Mouse (Mus musculus) heart, embryonic 12.5 days (tissue): Measurements from ENCODE around the gene Gnb4. TPM values are rescaled to one million over a fixed set of nuclear protein-coding genes. Genes with fewer than 3 reads are reported as not detected.

Experiments used
- ATAC-seq: fragments of 200-750 bp; cut with Nextera tagmentation; 2 replicates; pipeline ENCODE4 v1.8.0; 2017; ENCODE audit warnings: moderate TSS enrichment, moderate library complexity; ENCODE audit not compliant: insufficient number of reproducible peaks, low FRiP score
- H3K27ac ChIP-seq: fragments of 300-500 bp; sonication (generic); 2 replicates; pipeline ENCODE4 v1.5.1; 2016; ENCODE audit warnings: mild to moderate bottlenecking, moderate library complexity; ENCODE audit not compliant: poor library complexity, severe bottlenecking
- H3K27me3 ChIP-seq: fragments of 300-500 bp; sonication (generic); replicated peaks from 2 replicates; pipeline ENCODE4 v1.6.1; 2016; ENCODE audit warnings: mild to moderate bottlenecking, moderate library complexity
- H3K36me3 ChIP-seq: fragments of 300-500 bp; sonication (generic); 2 replicates; pipeline ENCODE4 v1.6.1; 2016; ENCODE audit warnings: mild to moderate bottlenecking, moderate library complexity
- H3K4me1 ChIP-seq: fragments of 300-500 bp; sonication (generic); replicated peaks from 2 replicates; pipeline ENCODE4 v1.6.1; 2016; ENCODE audit warnings: mild to moderate bottlenecking
- H3K4me2 ChIP-seq: fragments of 300-500 bp; sonication (generic); 2 replicates; pipeline ENCODE4 v1.6.1; 2016; ENCODE audit warnings: mild to moderate bottlenecking, moderate library complexity
- H3K4me3 ChIP-seq: fragments of 300-500 bp; sonication (generic); 2 replicates; pipeline ENCODE4 v1.5.1; 2016; ENCODE audit warnings: mild to moderate bottlenecking
- H3K9ac ChIP-seq: fragments of 300-500 bp; sonication (generic); 2 replicates; pipeline ENCODE4 v1.6.1; 2016; ENCODE audit warnings: mild to moderate bottlenecking, moderate library complexity
- H3K9me3 ChIP-seq: fragments of 300-500 bp; sonication (generic); replicated peaks from 2 replicates; pipeline ENCODE4 v1.6.1; 2016; ENCODE audit warnings: mild to moderate bottlenecking, moderate library complexity
- WGBS: fragments of 180-500 bp; shearing (Covaris S2); methylation state at CpG from one replicate; pipeline ENCODE4 v1.1.7; 2016; 5-methylcytosine and 5-hydroxymethylcytosine counted together
- polyA plus RNA-seq: library from polyadenylated mRNA; unstranded; fragments of >200 nt; fragmentation: Nextera tagmentation; extraction: Ambion mirVana; gene quantifications from 2 replicates; pipeline ENCODE4 v1.2.1, GENCODE M21; 2016

Gene Gnb4
- polyA plus RNA-seq, 1 experiment from 2014 or later = 50.5 TPM

GRCm38 (mm10) chr3:32614786-32615185, 1.6 kb downstream of the Gnb4 start:
- Histone ChIP-seq H3K4me2 (peak overlapping the region; percentile 9), H3K9me3 (no peaks in the 10 kb centered on the region), H3K27ac (no peak overlapping the region), H3K4me1 (peaks cover 16% of the 10 kb centered on the region; the same call in 1 of the 2 replicates), H3K9ac (no peak overlapping the region), H3K27me3 (no peaks in the 10 kb centered on the region), H3K4me3 (no peak overlapping the region), H3K36me3 (peaks cover 5% of the 10 kb centered on the region)
- WGBS = 66% methylated on average over 2 of the region's 2 CpGs
- no peak for ATAC-seq

GRCm38 (mm10) chr3:32611606-32612170, 4.7 kb downstream of the Gnb4 start:
- no peak for ATAC-seq
- Histone ChIP-seq H3K27ac (no peak overlapping the region), H3K4me2 (no peak overlapping the region), H3K9ac (no peak overlapping the region), H3K4me1 (0 out of 2 replicates have a peak, but pooled peaks cover 12% of the 10 kb centered on the region), H3K36me3 (peaks cover 9% of the 10 kb centered on the region), H3K9me3 (no peaks in the 10 kb centered on the region), H3K4me3 (no peak overlapping the region), H3K27me3 (no peaks in the 10 kb centered on the region)
- 68% methylated on average over 11 of the region's 11 CpGs for WGBS

- H3K27ac ChIP-seq = no peak overlapping the region
- no peak overlapping the region for H3K9ac ChIP-seq
- no peaks in the 10 kb centered on the region for H3K9me3 ChIP-seq
- peaks cover 13% of the 10 kb centered on the region for H3K36me3 ChIP-seq
- 31% methylated on average over 7 of the region's 7 CpGs for WGBS
- ATAC-seq = no peak
- H3K27me3 ChIP-seq = no peaks in the 10 kb centered on the region
- no peak overlapping the region for H3K4me2 ChIP-seq
- 0 out of 2 replicates have a peak, but pooled peaks cover 9% of the 10 kb centered on the region for H3K4me1 ChIP-seq
- H3K4me3 ChIP-seq = no peak overlapping the region
These were observed 5.8 kb downstream of the Gnb4 start for GRCm38 (mm10) chr3:32610560-32610959.

GRCm38 (mm10) chr3:32609233-32609632, 7.2 kb downstream of the Gnb4 start:
- Histone ChIP-seq H3K27ac (no peak overlapping the region), H3K4me3 (no peak overlapping the region), H3K27me3 (no peaks in the 10 kb centered on the region), H3K9me3 (no peaks in the 10 kb centered on the region), H3K4me2 (no peak overlapping the region), H3K36me3 (peaks cover 16% of the 10 kb centered on the region), H3K4me1 (0 out of 2 replicates have a peak, but pooled peaks cover 5% of the 10 kb centered on the region), H3K9ac (no peak overlapping the region)
- 0 out of 2 replicates have a peak, but pooled peaks have one; percentile 20 for ATAC-seq
- 91% methylated on average over 4 of the region's 4 CpGs for whole genome bisulfite sequencing

GRCm38 (mm10) chr3:32601055-32601454, 15.3 kb downstream of the Gnb4 start:
- no peak overlapping the region for H3K4me3 ChIP-seq
- 0 out of 2 replicates have a peak, but pooled peaks cover 4% of the 10 kb centered on the region for H3K9me3 ChIP-seq
- H3K9ac ChIP-seq = no peak overlapping the region
- peaks cover 35% of the 10 kb centered on the region for H3K36me3 ChIP-seq
- 83% methylated on average over 10 of the region's 10 CpGs for WGBS
- H3K27me3 ChIP-seq = no peaks in the 10 kb centered on the region
- no peak overlapping the region for H3K27ac ChIP-seq
- no peak overlapping the region for H3K4me2 ChIP-seq
- ATAC-seq = no peak
- no peaks in the 10 kb centered on the region for H3K4me1 ChIP-seq

- Histone ChIP-seq H3K27ac (no peak overlapping the region), H3K4me3 (no peak overlapping the region), H3K9me3 (0 out of 2 replicates have a peak, but pooled peaks cover 4% of the 10 kb centered on the region), H3K36me3 (peaks cover 40% of the 10 kb centered on the region), H3K4me2 (no peak overlapping the region), H3K9ac (no peak overlapping the region), H3K27me3 (no peaks in the 10 kb centered on the region), H3K4me1 (no peaks in the 10 kb centered on the region)
- 54% methylated on average over 3 of the region's 3 CpGs for WGBS
- no peak for ATAC-seq
These were observed 17.1 kb downstream of the Gnb4 start for GRCm38 (mm10) chr3:32599328-32599727.

- Histone ChIP-seq H3K9me3 (0 out of 2 replicates have a peak, but pooled peaks cover 4% of the 10 kb centered on the region), H3K9ac (no peak overlapping the region), H3K27ac (no peak overlapping the region), H3K36me3 (peaks cover 47% of the 10 kb centered on the region), H3K4me2 (no peak overlapping the region), H3K4me1 (no peaks in the 10 kb centered on the region), H3K4me3 (no peak overlapping the region), H3K27me3 (no peaks in the 10 kb centered on the region)
- ATAC-seq = no peak
- WGBS = 79% methylated on average over 4 of the region's 4 CpGs
These were observed 21.3 kb downstream of the Gnb4 start for GRCm38 (mm10) chr3:32595080-32595479.

GRCm38 (mm10) chr3:32586274-32586673, 30.1 kb downstream of the Gnb4 start:
- no peak overlapping the region; the same call in 1 of the 2 replicates for H3K27ac ChIP-seq
- H3K4me3 ChIP-seq = no peak overlapping the region
- H3K4me1 ChIP-seq = 0 out of 2 replicates have a peak, but pooled peaks cover 4% of the 10 kb centered on the region
- no peaks in the 10 kb centered on the region for H3K9me3 ChIP-seq
- no peaks in the 10 kb centered on the region for H3K27me3 ChIP-seq
- ATAC-seq = no peak
- WGBS = 86% methylated on average over 3 of the region's 3 CpGs
- H3K36me3 ChIP-seq = peaks cover 86% of the 10 kb centered on the region
- no peak overlapping the region for H3K4me2 ChIP-seq
- no peak overlapping the region for H3K9ac ChIP-seq

- H3K27me3 ChIP-seq = no peaks in the 10 kb centered on the region
- peaks cover 13% of the 10 kb centered on the region; the same call in 1 of the 2 replicates for H3K4me1 ChIP-seq
- H3K9ac ChIP-seq = no peak overlapping the region
- peaks cover 76% of the 10 kb centered on the region for H3K36me3 ChIP-seq
- ATAC-seq = no peak
- WGBS = 91% methylated on average over 4 of the region's 4 CpGs
- H3K9me3 ChIP-seq = no peaks in the 10 kb centered on the region
- H3K27ac ChIP-seq = no peak overlapping the region
- no peak overlapping the region for H3K4me2 ChIP-seq
- H3K4me3 ChIP-seq = no peak overlapping the region
These were observed 32.9 kb downstream of the Gnb4 start for GRCm38 (mm10) chr3:32583489-32583888.

- Histone ChIP-seq H3K4me3 (no peak overlapping the region), H3K27me3 (no peaks in the 10 kb centered on the region), H3K27ac (no peak overlapping the region), H3K36me3 (peaks cover 74% of the 10 kb centered on the region), H3K4me2 (no peak overlapping the region), H3K9ac (no peak overlapping the region), H3K4me1 (peaks cover 15% of the 10 kb centered on the region; the same call in 1 of the 2 replicates), H3K9me3 (no peaks in the 10 kb centered on the region)
- no peak for ATAC-seq
- 88% methylated on average over 3 of the region's 3 CpGs for WGBS
These were observed 34.5 kb downstream of the Gnb4 start for GRCm38 (mm10) chr3:32581911-32582310.

- Histone ChIP-seq H3K27ac (no peak overlapping the region), H3K9me3 (no peaks in the 10 kb centered on the region), H3K27me3 (no peaks in the 10 kb centered on the region), H3K4me3 (no peak overlapping the region), H3K9ac (no peak overlapping the region), H3K36me3 (peaks cover 73% of the 10 kb centered on the region), H3K4me1 (peaks cover 15% of the 10 kb centered on the region; the same call in 1 of the 2 replicates), H3K4me2 (no peak overlapping the region)
- 73% methylated on average over 3 of the region's 3 CpGs for WGBS
- no peak for ATAC-seq
These were observed 35.6 kb downstream of the Gnb4 start for GRCm38 (mm10) chr3:32580738-32581137.

- no peak overlapping the region for H3K4me3 ChIP-seq
- H3K4me1 ChIP-seq = peaks cover 15% of the 10 kb centered on the region; the same call in 1 of the 2 replicates
- H3K4me2 ChIP-seq = no peak overlapping the region
- no peak for ATAC-seq
- H3K27me3 ChIP-seq = no peaks in the 10 kb centered on the region
- no peak overlapping the region for H3K9ac ChIP-seq
- H3K36me3 ChIP-seq = peaks cover 77% of the 10 kb centered on the region
- no peak overlapping the region for H3K27ac ChIP-seq
- H3K9me3 ChIP-seq = no peaks in the 10 kb centered on the region
- 46% methylated on average over 5 of the region's 5 CpGs for WGBS
These were observed 37.6 kb downstream of the Gnb4 start for GRCm38 (mm10) chr3:32578772-32579171.
